Comparison of ENCODE assay signal across 27 mouse cellular contexts in the genomic region with DNA sequence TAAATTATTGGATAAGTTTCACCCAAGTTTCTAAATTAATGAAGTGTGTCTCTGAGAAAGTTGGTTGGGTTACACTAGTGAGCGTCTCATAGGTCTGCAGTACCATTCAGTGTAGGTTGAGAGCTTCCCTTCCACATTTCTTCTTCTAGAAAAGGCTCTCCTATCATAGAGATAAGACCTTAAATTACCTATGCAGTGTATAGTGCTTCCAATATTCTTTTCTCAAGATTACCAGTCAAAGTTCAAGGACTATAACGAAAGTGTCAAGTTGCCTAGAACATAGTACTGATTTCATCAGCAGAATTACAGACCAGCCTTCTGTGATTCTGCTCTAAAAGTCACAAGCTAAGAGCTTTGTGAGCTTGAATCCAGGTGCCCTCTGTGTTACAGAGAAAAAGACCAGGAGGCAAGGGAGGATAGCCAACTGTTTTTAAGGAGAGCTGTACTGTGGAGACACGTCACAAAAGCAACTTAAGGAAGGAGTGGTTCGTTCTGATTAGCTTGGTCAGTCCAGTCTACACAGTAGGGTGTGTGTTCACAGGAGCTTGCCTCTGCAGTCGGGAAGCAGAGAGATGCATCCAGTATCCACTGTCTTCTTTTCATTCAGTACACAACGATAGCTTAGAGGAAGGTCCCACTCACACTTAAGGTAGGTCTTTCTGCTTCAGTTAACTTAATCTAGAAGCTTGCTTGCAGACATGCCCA.
A peak's percentile ranks its signal among the peaks of the same experiment; 100 is the strongest.
DNase-seq lines count a peak whose midpoint lies in the region; ATAC-seq and TF ChIP-seq lines count a peak whose summit lies in the region.
"Had no signal": no experiment of that assay in that cellular context is flagged by ENCODE, and none has a peak within 500 bp of the region (broad histone marks: within the 10 kb centered on the region; RNA-seq: fewer than 3 reads in every experiment).

No protein-coding gene starts in this region.

- no peaks in the 10 kb centered on the region for H3K4me1 ChIP-seq in intestine, postnatal 0 days (replicated peaks; ENCODE audit: control insufficient read depth, insufficient read depth, low read length)
- peaks cover 4% of the 10 kb centered on the region; the same call in 1 of the 2 replicates for H3K4me1 ChIP-seq in small intestine, adult 2 months (ENCODE audit: control insufficient read depth, insufficient read depth, insufficient read length, low read length)
- peaks cover 7% of the 10 kb centered on the region for H3K4me1 ChIP-seq in kidney, adult 2 months (ENCODE audit: control insufficient read depth, insufficient read depth, low read length)
- H3K4me1 ChIP-seq: embryonic facial prominence, embryonic 13.5 days; limb, embryonic 15.5 days; liver, embryonic 13.5 days; megakaryocyte, embryonic 14.5 days; stomach, embryonic 15.5 days had no signal

- TF ChIP-seq POLR2A in small intestine, adult 2 months (IDR thresholded peaks at IDR 0.05; ENCODE audit: low read depth, low read length): no peak
- TF ChIP-seq POLR2A in kidney, adult 2 months (IDR thresholded peaks at IDR 0.05; ENCODE audit: low read depth, low read length): no peak

- no peaks in the 10 kb centered on the region for H3K27me3 ChIP-seq in intestine, postnatal 0 days (replicated peaks; ENCODE audit: control insufficient read depth, insufficient read depth, low read length)
- no peaks in the 10 kb centered on the region for H3K27me3 ChIP-seq in small intestine, adult 2 months (ENCODE audit: control insufficient read depth, insufficient read depth, low read length)
- no peaks in the 10 kb centered on the region for H3K27me3 ChIP-seq in kidney, adult 2 months (replicated peaks; ENCODE audit: control insufficient read depth, insufficient read depth, low read length)
- H3K27me3 ChIP-seq: embryonic facial prominence, embryonic 13.5 days; heart, embryonic 13.5 days; limb, embryonic 15.5 days; liver, embryonic 13.5 days; Patski; stomach, embryonic 15.5 days had no signal

- intact Hi-C loops in heart, postnatal 25 days (cut with DNase I): no loop called here

- H3K27ac ChIP-seq in intestine, postnatal 0 days (ENCODE audit: low read depth, low read length): peak overlapping the region; percentile 54; the same call in 1 of the 2 replicates
- H3K27ac ChIP-seq in small intestine, adult 2 months (ENCODE audit: insufficient read depth, low read depth, low read length): peak overlapping the region; percentile 59; the same call in 1 of the 2 replicates
- H3K27ac ChIP-seq in kidney, adult 2 months (ENCODE audit: insufficient read depth, low read depth, low read length): no peak overlapping the region
- H3K27ac ChIP-seq: embryonic facial prominence, embryonic 13.5 days; forebrain, embryonic 10.5 days; heart, embryonic 13.5 days; limb, embryonic 10.5 days; limb, embryonic 15.5 days; liver, embryonic 13.5 days; stomach, embryonic 15.5 days had no signal

- 49% methylated on average over 6 of the region's 6 CpGs for WGBS in intestine, postnatal 0 days
- 53% methylated on average over 6 of the region's 6 CpGs for WGBS in small intestine, adult 2 months
- 61% methylated on average over 6 of the region's 6 CpGs for WGBS in kidney, adult 2 months

- H3K36me3 ChIP-seq in intestine, postnatal 0 days (ENCODE audit: control insufficient read depth, insufficient read depth): no peaks in the 10 kb centered on the region
- H3K36me3 ChIP-seq in small intestine, adult 2 months (ENCODE audit: control insufficient read depth, insufficient read depth, low read length): no peaks in the 10 kb centered on the region
- no peaks in the 10 kb centered on the region for H3K36me3 ChIP-seq in kidney, adult 2 months (ENCODE audit: control insufficient read depth, insufficient read depth, low read length)
- H3K36me3 ChIP-seq: embryonic facial prominence, embryonic 13.5 days; forebrain, embryonic 10.5 days; heart, embryonic 13.5 days; limb, embryonic 10.5 days; limb, embryonic 15.5 days; liver, embryonic 13.5 days; stomach, embryonic 15.5 days had no signal

- H3K4me2 ChIP-seq in intestine, postnatal 0 days (replicated peaks; ENCODE audit: low read depth): no peak overlapping the region; the same call in 1 of the 2 replicates
- H3K4me2 ChIP-seq: embryonic facial prominence, embryonic 13.5 days; heart, embryonic 13.5 days; limb, embryonic 15.5 days; liver, embryonic 13.5 days; stomach, embryonic 15.5 days had no signal

- H3K9me3 ChIP-seq in intestine, postnatal 0 days (ENCODE audit: control insufficient read depth): no peaks in the 10 kb centered on the region
- H3K9me3 ChIP-seq: embryonic facial prominence, embryonic 13.5 days; forebrain, embryonic 10.5 days; heart, embryonic 13.5 days; limb, embryonic 10.5 days; limb, embryonic 15.5 days; liver, embryonic 13.5 days; megakaryocyte, embryonic 14.5 days; stomach, embryonic 15.5 days had no signal

- no peak overlapping the region for H3K9ac ChIP-seq in intestine, postnatal 0 days (ENCODE audit: low read depth, low read length)
- H3K9ac ChIP-seq: embryonic facial prominence, embryonic 13.5 days; heart, embryonic 13.5 days; limb, embryonic 15.5 days; liver, embryonic 13.5 days; stomach, embryonic 15.5 days had no signal

- peak; percentile 72 for ATAC-seq in intestine, postnatal 0 days
- ATAC-seq: forebrain, embryonic 16.5 days; lung, postnatal 0 days; Patski had no signal

- no peak for TF ChIP-seq CTCF in intestine, postnatal 0 days (IDR thresholded peaks at IDR 0.05; ENCODE audit: low read depth)
- no peak for TF ChIP-seq CTCF in small intestine, adult 2 months (IDR thresholded peaks at IDR 0.05; ENCODE audit: extremely low read depth, insufficient read length, insufficient replicate concordance, low read depth, low read length)
- no peak for TF ChIP-seq CTCF in kidney, adult 2 months (conservative IDR thresholded peaks at IDR 0.05; ENCODE audit: insufficient read depth, insufficient read length, low read depth, low read length)

- H3K4me3 ChIP-seq in intestine, postnatal 0 days (ENCODE audit: low read depth, low read length): no peak overlapping the region
- H3K4me3 ChIP-seq in small intestine, adult 2 months (ENCODE audit: low read depth, low read length): no peak overlapping the region
- H3K4me3 ChIP-seq in kidney, adult 2 months (ENCODE audit: insufficient read depth, low read depth, low read length): no peak overlapping the region
- H3K4me3 ChIP-seq: embryonic facial prominence, embryonic 13.5 days; forebrain, embryonic 10.5 days; heart, embryonic 13.5 days; limb, embryonic 10.5 days; limb, embryonic 15.5 days; liver, embryonic 13.5 days; megakaryocyte, embryonic 14.5 days; stomach, embryonic 15.5 days had no signal

- peak; percentile 33 for DNase-seq in heart, adult 11 months
- DNase-seq in heart, postnatal 25 days (ENCODE audit: low spot score): no peak
- DNase-seq in retina, postnatal 1 day: peak; percentile 47
- no peak for DNase-seq in retina, embryonic 14.5 days (ENCODE audit: low spot score)
- DNase-seq in kidney, adult 2 months: no peak
- DNase-seq in kidney, adult 9 months: no peak
- DNase-seq: adrenal gland, postnatal 10 days; cerebellum, adult 8-10 months; heart, postnatal 10 days; kidney, adult 8-10 months; kidney, postnatal 10 days; layer of hippocampus, adult 9-11 months; liver, embryonic 13.5 days; lung, adult 18-20 months; lung, postnatal 4 days had no signal

Comparison
In these comparisons a context has a peak if more than half of its experiments do, and no peak if none do; other contexts are left out.
1. DNase-seq: peak in heart, adult 11 months (single experiment) and retina, postnatal 1 day (single experiment); none in heart, postnatal 25 days (single experiment), retina, embryonic 14.5 days (single experiment), kidney, adult 2 months (single experiment) and kidney, adult 9 months (single experiment).